Mouse (Mus musculus) ES-Bruce4 (cell line): Measurements from ENCODE around the gene Tmem136.

Source experiments
- CTCF ChIP-seq: IDR thresholded peaks from one replicate; pipeline ENCODE4 v1.8.1; 2011; ENCODE audit warnings: low read depth, low read length
- EP300 ChIP-seq: IDR thresholded peaks from 2 replicates; pipeline ENCODE4 v1.6.1; 2011; ENCODE audit warnings: low read depth, low read length; ENCODE audit not compliant: insufficient read depth
- POLR2A ChIP-seq: IDR thresholded peaks from one replicate; pipeline ENCODE4 v1.8.1; 2011; ENCODE audit warnings: low read length; ENCODE audit not compliant: insufficient read depth

DNA sequence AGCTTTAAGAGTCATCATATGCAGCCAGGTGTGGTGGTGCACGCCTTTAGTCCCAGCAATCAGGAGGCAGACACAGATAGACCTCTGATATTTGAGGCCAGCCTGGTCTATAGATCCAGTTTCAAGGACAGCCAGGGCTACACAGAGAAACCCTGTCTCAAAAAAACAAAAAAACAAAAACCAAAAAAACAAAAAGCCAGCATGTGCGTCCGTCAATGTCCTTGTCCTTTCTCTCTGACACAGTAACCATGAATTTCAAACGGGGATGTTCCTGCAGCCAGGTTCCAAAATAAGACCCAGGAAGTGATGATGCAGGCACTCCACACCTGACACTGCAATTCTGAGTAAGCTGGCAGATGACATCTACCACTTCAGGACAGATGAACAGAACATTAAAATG lies 21.5 kb downstream of the Tmem136 start:
- TF ChIP-seq CTCF (no peak), POLR2A (no peak), EP300 (no peak)
